Mouse (Mus musculus) limb, embryonic 12.5 days (tissue): ENCODE measurements around the gene Rap1gap2. TPM values are rescaled to one million over a fixed set of nuclear protein-coding genes. Genes with fewer than 3 reads are reported as not detected.

ENCODE experiments used
- ATAC-seq: fragments of 200-750 bp; cut with Nextera tagmentation; 2 replicates; pipeline ENCODE4 v1.8.0; 2017; ENCODE audit warnings: low read depth, moderate TSS enrichment; ENCODE audit not compliant: insufficient number of reproducible peaks, insufficient read depth, low FRiP score, low TSS enrichment
- H3K27ac ChIP-seq: fragments of 300-500 bp; sonication (generic); 2 replicates; pipeline ENCODE4 v1.5.1; 2016; ENCODE audit warnings: mild to moderate bottlenecking, moderate library complexity
- H3K27me3 ChIP-seq: fragments of 300-500 bp; sonication (generic); 2 replicates; pipeline ENCODE4 v1.6.1; 2016; ENCODE audit warnings: mild to moderate bottlenecking, moderate library complexity
- H3K36me3 ChIP-seq: fragments of 300-500 bp; sonication (generic); 2 replicates; pipeline ENCODE4 v1.6.1; 2016; ENCODE audit warnings: mild to moderate bottlenecking, moderate library complexity
- H3K4me1 ChIP-seq: fragments of 300-500 bp; sonication (generic); replicated peaks from 2 replicates; pipeline ENCODE4 v1.6.1; 2016
- H3K4me2 ChIP-seq: fragments of 300-500 bp; sonication (generic); 2 replicates; pipeline ENCODE4 v1.6.1; 2016; ENCODE audit warnings: mild to moderate bottlenecking, moderate library complexity
- H3K4me3 ChIP-seq: fragments of 300-500 bp; sonication (generic); replicated peaks from 2 replicates; pipeline ENCODE4 v1.5.1; 2016; ENCODE audit warnings: mild to moderate bottlenecking
- H3K9ac ChIP-seq: fragments of 300-500 bp; sonication (generic); replicated peaks from 2 replicates; pipeline ENCODE4 v1.6.1; 2016; ENCODE audit warnings: mild to moderate bottlenecking, moderate library complexity
- H3K9me3 ChIP-seq: fragments of 300-500 bp; sonication (generic); 2 replicates; pipeline ENCODE4 v1.6.1; 2016; ENCODE audit warnings: mild to moderate bottlenecking, moderate library complexity
- WGBS: fragments of 180-500 bp; shearing (Covaris S2); methylation state at CpG from one replicate; pipeline ENCODE4 v1.1.7; 2016; 5-methylcytosine and 5-hydroxymethylcytosine counted together
- polyA plus RNA-seq: library from polyadenylated mRNA; unstranded; fragments of >200 nt; fragmentation: Nextera tagmentation; extraction: Ambion mirVana; gene quantifications from 2 replicates; pipeline ENCODE4 v1.2.1, GENCODE M21; 2016

Gene Rap1gap2
- polyA plus RNA-seq, 1 experiment from 2014 or later = 1.1 TPM

DNA sequence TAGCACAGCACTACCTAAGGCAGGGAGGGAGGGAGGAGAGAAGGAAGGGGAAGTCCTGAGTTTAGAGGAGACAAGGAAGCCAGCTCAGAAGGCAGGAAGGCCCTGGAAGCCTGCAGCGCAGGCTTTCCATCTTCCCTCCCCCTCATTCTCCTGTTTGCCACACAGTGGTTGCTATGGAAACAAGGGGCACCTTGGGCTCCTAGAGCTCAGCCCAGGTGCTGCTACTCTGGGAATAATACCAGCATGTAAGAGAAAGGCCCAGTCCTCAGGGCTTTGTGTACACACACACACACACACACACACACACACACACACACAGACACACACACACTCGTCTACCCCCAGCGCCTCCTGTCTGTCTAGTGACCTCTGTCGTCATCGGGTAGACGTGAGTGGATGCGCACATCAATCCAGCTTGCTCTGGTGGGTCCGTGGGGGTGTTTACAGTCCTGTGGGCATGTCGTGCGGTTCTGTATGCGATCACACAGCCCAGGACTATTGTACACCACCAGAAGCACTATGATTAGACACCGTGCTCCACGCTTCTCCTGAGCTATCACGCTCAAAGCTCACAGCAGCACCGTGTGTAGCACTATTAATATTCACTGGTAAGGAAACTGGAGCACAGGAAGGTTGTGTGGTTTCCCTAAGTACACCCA is 55.9 kb downstream of the Rap1gap2 start:
- Histone ChIP-seq H3K4me3 (no peak overlapping the region), H3K36me3 (no peaks in the 10 kb centered on the region), H3K4me1 (peaks cover 11% of the 10 kb centered on the region), H3K4me2 (no peak overlapping the region), H3K27me3 (no peaks in the 10 kb centered on the region), H3K9me3 (no peaks in the 10 kb centered on the region), H3K27ac (no peak overlapping the region), H3K9ac (no peak overlapping the region)
- 66% methylated on average over 15 of the region's 15 CpGs for WGBS
- 0 out of 2 replicates have a peak, but pooled peaks have one; percentile 26 for ATAC-seq

DNA sequence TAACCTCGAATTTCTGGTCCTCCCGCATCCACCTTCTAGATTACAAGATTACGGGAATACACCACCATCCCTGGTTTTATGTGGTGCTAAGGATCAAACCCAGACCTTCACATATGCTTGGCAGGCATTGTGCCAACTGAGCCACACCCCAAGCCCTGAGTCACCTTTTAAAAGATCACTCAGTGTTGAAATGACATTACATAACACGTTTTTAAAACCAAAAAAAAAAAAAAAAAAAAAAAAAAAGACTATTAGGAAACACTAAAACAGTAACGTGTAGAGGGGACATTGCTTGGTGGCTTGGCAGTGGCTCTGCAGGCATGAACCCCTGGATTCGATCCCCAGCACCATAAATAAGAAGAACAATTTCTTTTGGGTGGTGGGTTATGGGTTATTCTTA is 59.1 kb downstream of the Rap1gap2 start:
- no peak for ATAC-seq
- H3K4me1 ChIP-seq = peaks cover 15% of the 10 kb centered on the region

DNA sequence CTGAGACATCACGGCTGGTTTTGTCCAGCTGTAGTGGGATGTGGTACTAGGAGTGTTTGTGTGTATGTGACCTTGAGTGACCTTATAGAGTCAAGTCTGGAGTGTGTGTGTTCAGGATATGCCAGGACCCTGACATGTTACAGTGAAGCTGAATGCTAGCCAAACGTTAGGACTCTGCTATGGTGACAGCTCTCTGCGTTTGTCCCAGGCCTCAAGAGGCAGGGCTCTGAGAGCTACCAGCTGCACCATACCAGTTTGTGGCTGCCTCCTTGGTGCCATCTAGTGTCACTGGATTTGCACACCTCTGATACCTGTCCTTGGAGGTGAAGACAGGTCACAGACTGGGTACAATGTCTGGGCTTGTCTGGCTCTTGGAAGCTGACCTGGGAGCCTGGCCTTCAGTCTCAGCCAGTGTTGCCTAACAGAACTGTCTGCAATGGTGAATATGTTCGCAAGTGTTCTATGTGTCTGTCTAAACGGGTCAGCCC is 60.1 kb downstream of the Rap1gap2 start:
- H3K36me3 ChIP-seq = no peaks in the 10 kb centered on the region
- H3K4me3 ChIP-seq = no peak overlapping the region
- H3K9me3 ChIP-seq = no peaks in the 10 kb centered on the region
- peaks cover 11% of the 10 kb centered on the region for H3K4me1 ChIP-seq
- no peak overlapping the region for H3K4me2 ChIP-seq
- no peak overlapping the region for H3K9ac ChIP-seq
- ATAC-seq = no peak
- 64% methylated on average over 5 of the region's 5 CpGs for WGBS
- 0 out of 2 replicates have a peak, but pooled peaks cover 6% of the 10 kb centered on the region for H3K27me3 ChIP-seq
- H3K27ac ChIP-seq = no peak overlapping the region

More for the DNA sequence above, 59.1 kb downstream of the Rap1gap2 start:
- 65% methylated on average over 6 of the region's 6 CpGs for WGBS
- H3K36me3 ChIP-seq = no peaks in the 10 kb centered on the region
- H3K9ac ChIP-seq = no peak overlapping the region
- H3K4me3 ChIP-seq = no peak overlapping the region
- no peak overlapping the region for H3K4me2 ChIP-seq
- 0 out of 2 replicates have a peak, but pooled peaks cover 6% of the 10 kb centered on the region for H3K27me3 ChIP-seq
- H3K9me3 ChIP-seq = no peaks in the 10 kb centered on the region
- H3K27ac ChIP-seq = no peak overlapping the region

DNA sequence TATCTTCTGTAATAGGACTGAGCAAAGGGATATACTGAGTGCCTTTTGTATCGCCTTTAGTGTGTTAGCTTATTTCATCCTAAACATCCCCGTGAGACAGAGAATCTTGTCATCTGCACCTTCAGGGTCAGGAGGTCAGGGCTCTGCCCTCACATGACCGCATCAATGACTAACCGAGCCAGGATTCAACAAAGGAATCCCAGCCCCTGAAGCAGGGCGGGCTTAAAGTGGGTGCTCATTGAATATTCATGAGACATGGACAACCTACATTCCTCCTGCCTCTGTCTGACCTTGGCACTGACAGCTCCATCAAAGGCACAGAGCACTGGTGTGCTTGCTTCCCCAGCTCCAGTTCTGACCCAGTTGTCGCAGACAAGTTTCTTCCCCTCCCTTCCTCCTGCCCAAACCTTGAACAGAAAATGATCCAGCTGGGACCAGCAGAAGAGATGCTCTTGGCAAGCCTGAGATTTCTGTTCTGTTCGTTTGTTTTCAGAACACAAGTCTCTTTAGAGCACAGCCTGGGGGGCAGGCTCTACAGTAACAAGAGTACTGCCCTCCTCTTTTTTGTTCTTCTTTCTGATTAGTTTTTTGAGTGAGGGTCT is 61.8 kb downstream of the Rap1gap2 start:
- no peak for ATAC-seq
- no peak overlapping the region for H3K27ac ChIP-seq
- H3K9ac ChIP-seq = no peak overlapping the region
- WGBS = 31% methylated on average over 7 of the region's 7 CpGs
- no peak overlapping the region for H3K4me2 ChIP-seq
- no peaks in the 10 kb centered on the region for H3K36me3 ChIP-seq
- no peak overlapping the region for H3K4me3 ChIP-seq
- no peaks in the 10 kb centered on the region for H3K9me3 ChIP-seq
- H3K4me1 ChIP-seq = peaks cover 5% of the 10 kb centered on the region
- 0 out of 2 replicates have a peak, but pooled peaks cover 6% of the 10 kb centered on the region for H3K27me3 ChIP-seq

DNA sequence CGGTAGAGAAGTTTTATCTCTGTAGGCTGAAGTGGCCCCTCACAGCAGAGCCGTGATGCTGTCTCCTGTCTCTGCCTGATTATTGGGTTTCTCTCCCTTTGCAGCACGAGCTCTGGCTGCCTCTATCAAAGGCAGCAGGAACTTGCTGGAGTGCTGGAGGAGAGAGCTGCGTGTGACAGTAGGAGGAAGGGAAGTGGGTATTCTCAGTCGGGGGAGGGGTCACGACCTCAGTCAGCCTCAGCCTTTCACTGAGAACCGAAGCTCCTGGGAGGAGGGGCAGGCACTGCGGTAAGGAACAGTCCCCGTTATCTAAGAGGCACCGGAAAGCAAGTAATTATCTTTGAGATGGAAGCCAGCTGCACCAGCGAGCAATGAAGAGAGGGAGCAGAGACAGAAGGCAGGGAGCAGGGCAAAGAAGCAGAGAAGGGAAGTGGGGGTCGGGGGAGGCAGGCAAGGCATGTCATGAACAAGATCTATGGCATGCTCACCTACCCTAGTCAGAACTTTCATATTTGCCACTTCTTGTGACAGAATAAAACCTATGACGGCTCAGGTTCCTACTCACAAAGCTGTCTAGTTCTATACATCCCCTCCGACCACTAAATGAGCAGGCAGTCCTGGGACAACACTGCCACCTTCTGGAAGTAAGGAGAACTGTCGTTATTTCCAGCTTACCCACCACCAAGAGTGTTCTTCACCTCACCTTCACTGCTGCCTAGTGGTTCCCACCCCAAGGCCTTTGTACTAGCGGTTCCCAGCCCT is 63.6 kb downstream of the Rap1gap2 start:
- H3K9me3 ChIP-seq = no peaks in the 10 kb centered on the region
- peaks cover 5% of the 10 kb centered on the region for H3K4me1 ChIP-seq
- peak overlapping the region; percentile 12; the same call in 1 of the 2 replicates for H3K4me3 ChIP-seq
- H3K4me2 ChIP-seq = peak overlapping the region; percentile 49
- 7% methylated on average over 16 of the region's 16 CpGs for WGBS
- ATAC-seq = no peak; the same call in 1 of the 2 replicates
- no peak overlapping the region; the same call in 1 of the 2 replicates for H3K9ac ChIP-seq
- H3K27me3 ChIP-seq = 0 out of 2 replicates have a peak, but pooled peaks cover 6% of the 10 kb centered on the region
- H3K36me3 ChIP-seq = no peaks in the 10 kb centered on the region
- no peak overlapping the region for H3K27ac ChIP-seq

DNA sequence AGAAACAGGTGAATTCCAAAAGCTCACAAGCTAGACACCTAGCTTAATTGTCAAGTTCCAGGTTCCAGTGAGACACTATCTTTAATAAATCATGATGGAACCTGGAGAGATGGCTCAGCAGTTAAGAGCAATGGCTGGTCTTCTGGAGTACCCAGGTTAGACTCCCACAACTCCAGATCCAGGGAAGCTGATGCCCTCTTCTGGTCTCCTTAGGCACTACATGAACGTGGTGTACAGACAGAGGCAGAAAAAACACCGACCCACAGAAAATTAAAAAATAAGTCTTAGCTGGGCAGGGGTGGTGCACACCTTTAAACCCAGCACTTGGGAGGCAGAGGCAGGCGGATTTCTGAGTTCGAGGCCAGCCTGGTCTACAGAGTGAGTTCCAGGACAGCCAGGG is 64.5 kb downstream of the Rap1gap2 start:
- ATAC-seq = no peak
- 42% methylated on average over 4 of the region's 4 CpGs for WGBS
- H3K27ac ChIP-seq = no peak overlapping the region
- no peak overlapping the region for H3K4me2 ChIP-seq
- peaks cover 5% of the 10 kb centered on the region for H3K4me1 ChIP-seq
- H3K4me3 ChIP-seq = no peak overlapping the region
- no peak overlapping the region for H3K9ac ChIP-seq
- no peaks in the 10 kb centered on the region for H3K36me3 ChIP-seq
- H3K27me3 ChIP-seq = 0 out of 2 replicates have a peak, but pooled peaks cover 6% of the 10 kb centered on the region
- H3K9me3 ChIP-seq = no peaks in the 10 kb centered on the region

DNA sequence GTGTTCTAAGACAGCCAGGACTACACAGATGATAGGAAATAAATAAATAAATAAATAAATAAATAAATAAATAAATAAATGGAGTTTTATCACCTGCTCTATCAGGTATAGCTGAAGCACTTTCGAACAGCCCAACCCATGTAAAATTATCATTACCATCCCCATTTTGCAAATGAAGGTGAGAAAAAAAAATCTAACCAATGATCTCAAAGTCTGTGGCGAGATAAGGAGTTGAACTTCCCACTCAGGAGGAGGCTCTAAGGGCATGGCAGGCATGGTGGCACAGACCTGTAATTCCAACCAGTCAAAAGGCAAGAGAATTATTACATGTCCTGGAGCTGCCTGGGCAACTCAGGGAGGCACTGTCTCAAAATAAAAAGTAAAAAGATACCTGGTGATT is 65.2 kb downstream of the Rap1gap2 start:
- H3K27me3 ChIP-seq = 0 out of 2 replicates have a peak, but pooled peaks cover 6% of the 10 kb centered on the region
- no peaks in the 10 kb centered on the region for H3K9me3 ChIP-seq
- H3K4me1 ChIP-seq = peaks cover 5% of the 10 kb centered on the region
- no peak overlapping the region for H3K9ac ChIP-seq
- 84% methylated on average over 2 of the region's 2 CpGs for WGBS
- H3K36me3 ChIP-seq = no peaks in the 10 kb centered on the region
- no peak overlapping the region for H3K27ac ChIP-seq
- ATAC-seq = no peak
- no peak overlapping the region for H3K4me2 ChIP-seq
- no peak overlapping the region for H3K4me3 ChIP-seq

DNA sequence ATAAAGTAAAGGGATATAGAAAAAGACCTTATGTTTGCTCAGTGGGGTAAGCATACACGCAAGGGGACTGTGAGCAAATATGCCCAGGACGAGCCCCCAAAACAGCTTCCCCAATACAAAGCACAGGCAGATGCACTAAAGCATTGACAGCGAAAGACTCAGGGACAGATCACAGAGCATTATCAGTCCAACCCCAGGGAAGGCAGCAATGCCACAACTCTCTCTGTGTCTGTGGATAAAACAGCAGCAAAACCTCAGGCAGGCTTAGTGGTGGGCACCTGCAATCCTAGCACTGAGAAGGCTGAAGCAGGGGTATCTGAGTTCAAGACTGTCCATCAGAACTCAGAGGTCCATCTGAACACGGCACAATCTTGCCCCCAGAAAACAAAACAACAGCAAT is 73.4 kb downstream of the Rap1gap2 start:
- Histone ChIP-seq H3K4me1 (peaks cover 8% of the 10 kb centered on the region; the same call in 1 of the 2 replicates), H3K27ac (no peak overlapping the region), H3K9ac (no peak overlapping the region), H3K36me3 (no peaks in the 10 kb centered on the region), H3K4me3 (no peak overlapping the region), H3K9me3 (no peaks in the 10 kb centered on the region), H3K4me2 (no peak overlapping the region), H3K27me3 (0 out of 2 replicates have a peak, but pooled peaks cover 3% of the 10 kb centered on the region)
- 95% methylated on average over 4 of the region's 4 CpGs for WGBS
- ATAC-seq = no peak

DNA sequence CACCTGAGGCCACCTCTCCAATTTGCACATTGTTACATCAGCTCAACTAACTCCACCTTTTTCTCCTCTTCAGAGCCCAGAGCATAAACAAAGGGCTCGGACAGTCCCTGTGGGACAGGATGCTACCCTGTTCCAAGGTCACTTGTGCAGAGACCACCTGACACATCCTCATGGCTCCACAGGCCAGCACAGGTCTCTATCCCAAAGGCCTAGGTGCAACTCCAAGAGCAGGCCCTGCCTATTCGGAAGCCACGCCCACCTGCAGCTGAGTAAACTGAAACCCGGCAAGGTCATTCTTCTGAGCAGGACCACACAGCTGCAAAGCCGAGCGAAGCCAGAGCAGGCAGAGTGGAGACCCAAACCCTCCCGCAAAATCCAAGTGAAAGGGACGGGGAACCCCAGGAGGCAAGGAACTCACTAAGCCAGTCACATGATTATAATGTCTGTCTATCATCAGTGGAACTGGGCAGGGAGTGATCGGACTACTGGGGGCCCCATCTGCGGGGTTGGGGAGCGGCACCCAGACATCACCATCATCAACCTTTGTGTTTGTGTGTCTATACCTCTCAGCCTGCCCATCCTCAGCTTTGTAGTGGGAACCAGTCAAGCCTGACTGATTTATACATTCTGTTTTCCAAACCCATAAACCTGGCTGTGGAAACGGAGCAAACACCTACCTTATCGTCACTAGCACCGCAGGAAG is 74.4 kb downstream of the Rap1gap2 start:
- no peak overlapping the region for H3K4me3 ChIP-seq
- peak overlapping the region; percentile 27; the same call in 1 of the 2 replicates for H3K4me2 ChIP-seq
- 27% methylated on average over 14 of the region's 14 CpGs for WGBS
- peak; percentile 73 for ATAC-seq
- 0 out of 2 replicates have a peak, but pooled peaks cover 3% of the 10 kb centered on the region for H3K27me3 ChIP-seq
- H3K27ac ChIP-seq = no peak overlapping the region
- peaks cover 14% of the 10 kb centered on the region for H3K4me1 ChIP-seq
- H3K9ac ChIP-seq = no peak overlapping the region; the same call in 1 of the 2 replicates
- no peaks in the 10 kb centered on the region for H3K9me3 ChIP-seq
- no peaks in the 10 kb centered on the region for H3K36me3 ChIP-seq

DNA sequence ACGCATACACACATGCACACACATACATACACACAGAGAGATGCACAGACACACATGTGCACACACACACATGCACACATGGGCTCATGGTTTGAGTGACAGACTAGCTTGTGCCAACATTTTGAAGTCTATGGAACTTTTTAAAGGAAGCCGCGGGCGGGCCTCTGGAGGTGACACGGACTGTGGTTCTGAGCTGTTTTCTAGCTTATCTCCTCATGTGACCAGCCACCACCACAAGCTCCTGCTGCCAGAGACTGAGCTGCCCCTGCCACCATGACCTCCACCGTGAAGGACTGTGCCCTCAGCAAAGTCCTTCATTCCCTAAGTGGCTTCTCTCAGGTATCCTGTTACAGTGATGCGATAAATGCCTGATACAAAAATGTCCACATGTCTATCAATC is 76.3 kb downstream of the Rap1gap2 start:
- Histone ChIP-seq H3K9ac (no peak overlapping the region), H3K27me3 (peaks cover 7% of the 10 kb centered on the region; the same call in 1 of the 2 replicates), H3K9me3 (no peaks in the 10 kb centered on the region), H3K27ac (no peak overlapping the region), H3K4me2 (no peak overlapping the region), H3K36me3 (no peaks in the 10 kb centered on the region), H3K4me3 (no peak overlapping the region), H3K4me1 (peaks cover 14% of the 10 kb centered on the region)
- WGBS = 90% methylated on average over 7 of the region's 7 CpGs
- no peak for ATAC-seq
